Mouse (Mus musculus) spleen, embryonic (tissue): ENCODE measurements at regions not wholly inside any gene's neighbourhood (a gene's known extent, or its start where the extent isn't known, plus 50 kb on each side); places are given as distances from the start of the nearest gene placed in this dataset.

Experiments used
- CTCF ChIA-PET: fragments of 350-600 bp; sonication (Branson Sonifier 250); formaldehyde crosslinking; loops from one replicate; lab custom pipeline; 2022; lab: Charles Lee

DNA sequence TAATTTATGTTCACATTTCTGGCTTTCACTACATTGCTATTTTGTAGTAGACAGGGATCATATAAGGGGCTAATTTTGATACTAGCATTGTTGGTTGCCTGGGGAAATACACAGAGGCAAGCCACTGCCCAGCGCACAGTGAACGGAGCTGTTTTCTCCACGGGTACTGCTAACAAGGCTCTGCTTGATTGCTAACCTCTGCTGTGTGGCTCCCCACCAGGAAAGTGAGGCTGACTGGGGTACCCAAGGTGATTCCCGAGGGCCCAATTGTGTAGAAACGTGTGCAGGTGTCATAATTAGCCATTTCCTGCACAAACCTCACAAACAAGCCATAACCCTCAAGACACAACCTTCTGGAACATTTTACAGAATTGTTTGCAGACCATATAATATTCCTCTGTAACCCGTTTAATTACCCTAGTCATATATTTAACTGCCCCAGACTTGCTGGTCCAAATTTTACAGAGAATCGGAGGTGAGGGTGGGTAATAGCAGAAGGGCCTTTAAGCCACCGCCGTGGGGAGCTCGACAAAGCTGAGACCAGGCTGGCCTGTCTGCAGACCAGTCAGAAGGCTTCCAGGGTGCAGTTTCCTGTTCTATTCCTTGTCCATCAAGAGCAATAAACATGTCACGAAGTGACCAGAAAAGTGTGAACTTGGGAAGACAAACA lies 170.9 kb downstream of the Fam169b start:
- CTCF ChIA-PET: no interaction called here

GRCm38 (mm10) chr7:68440661-68441150 lies 167.1 kb downstream of the Fam169b start:
- CTCF ChIA-PET: no interaction called here

DNA sequence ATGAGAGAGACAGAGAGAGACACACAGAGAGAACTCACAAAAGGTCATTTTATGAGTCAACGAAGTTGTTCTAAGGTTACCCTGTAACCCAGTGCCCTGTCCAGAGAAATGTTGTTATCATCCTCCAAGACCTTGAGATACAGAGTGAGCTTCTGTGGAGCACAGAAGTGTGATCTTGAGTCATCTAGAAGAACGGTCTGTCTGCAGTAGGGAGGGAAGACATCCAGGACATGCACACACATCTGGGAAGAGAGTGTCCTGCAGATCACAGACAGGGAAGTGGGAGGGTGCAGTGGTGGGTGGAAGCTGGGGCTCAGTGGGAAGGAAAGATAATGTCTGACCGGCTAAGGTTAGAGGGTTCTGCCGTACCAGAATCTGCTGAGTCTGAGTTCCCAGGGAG lies 155.3 kb downstream of the Fam169b start:
- CTCF ChIA-PET: no interaction called here

- CTCF ChIA-PET: no interaction called here
Observed at GRCm38 (mm10) chr7:68415890-68416289, 142.3 kb downstream of the Fam169b start.

DNA sequence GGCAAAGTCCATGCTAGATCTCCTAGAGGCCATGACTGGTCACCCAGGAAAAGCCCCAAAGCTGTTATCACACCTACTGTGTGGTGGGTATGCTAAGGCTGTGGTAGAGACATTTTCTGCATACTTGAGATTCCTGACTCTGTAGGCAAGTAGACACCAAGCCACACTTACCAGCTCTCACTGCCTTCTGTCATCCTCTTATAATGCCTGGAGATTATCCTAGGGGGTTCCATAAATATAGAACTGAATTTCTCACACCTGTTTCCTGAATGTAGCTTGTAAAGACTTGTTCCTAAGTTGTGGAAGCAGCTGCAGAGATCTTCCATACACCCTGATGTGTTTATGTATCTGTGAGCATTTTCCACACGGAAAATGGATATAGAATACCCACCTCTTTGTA lies 139.1 kb downstream of the Fam169b start:
- CTCF ChIA-PET: no interaction called here
